Mouse (Mus musculus) liver, postnatal 0 days (tissue): Measurements from ENCODE around the gene Rnf24.

Source experiments
- CTCF ChIP-seq: sonication (generic); IDR thresholded peaks from 2 replicates; pipeline ENCODE4 v1.5.1; 2016; ENCODE audit warnings: antibody characterized with exemption, low read depth
- EP300 ChIP-seq: IDR thresholded peaks from 2 replicates; pipeline ENCODE4 v1.6.1; 2016; ENCODE audit warnings: antibody characterized with exemption, low read depth, mild to moderate bottlenecking

- TF ChIP-seq EP300: no peak
- TF ChIP-seq CTCF: no peak
These were observed 1.2 kb downstream of the Rnf24 start for GRCm38 (mm10) chr2:131351471-131351870.
